Mouse (Mus musculus): ENCODE measurements around the gene Sfta2.

DNA sequence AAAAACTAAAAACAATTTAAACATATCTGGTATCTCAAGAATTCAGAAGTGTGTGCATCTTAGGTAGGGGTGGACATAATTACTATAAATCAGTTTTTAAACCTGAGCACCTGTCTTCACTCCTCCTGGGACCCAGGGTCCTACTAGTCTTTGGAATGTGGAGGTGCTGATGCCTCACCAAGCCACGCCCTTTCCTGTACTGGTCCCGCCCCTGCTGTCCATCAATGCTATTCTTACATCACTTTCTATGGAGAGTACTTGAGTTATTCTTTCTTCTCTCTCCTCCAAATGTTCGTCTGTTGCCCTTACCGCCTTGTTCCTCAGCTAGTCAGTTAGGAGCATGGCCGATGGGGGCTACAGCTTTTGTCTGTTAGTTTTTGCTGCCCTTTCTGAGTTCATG lies 35.0 kb downstream of the Sfta2 start:
- no peak for TF ChIP-seq CTCF (IDR thresholded peaks at IDR 0.05; ENCODE audit: borderline replicate concordance, extremely low read depth, insufficient read depth, insufficient read length)
- TF ChIP-seq POLR2A (IDR thresholded peaks at IDR 0.05; ENCODE audit: borderline replicate concordance, extremely low read depth, insufficient read depth, insufficient read length, poor library complexity, severe bottlenecking), result no peak

Data from brain, embryonic 14.5 days (tissue).